Mouse (Mus musculus): Measurements from ENCODE around the gene Gm40460.
"Not testable (repeated sequence)": the region's sequence is repeated elsewhere in the genome, so short reads cannot be mapped to it uniquely, and the experiment has no call there.

Gene Gm40460

DNA sequence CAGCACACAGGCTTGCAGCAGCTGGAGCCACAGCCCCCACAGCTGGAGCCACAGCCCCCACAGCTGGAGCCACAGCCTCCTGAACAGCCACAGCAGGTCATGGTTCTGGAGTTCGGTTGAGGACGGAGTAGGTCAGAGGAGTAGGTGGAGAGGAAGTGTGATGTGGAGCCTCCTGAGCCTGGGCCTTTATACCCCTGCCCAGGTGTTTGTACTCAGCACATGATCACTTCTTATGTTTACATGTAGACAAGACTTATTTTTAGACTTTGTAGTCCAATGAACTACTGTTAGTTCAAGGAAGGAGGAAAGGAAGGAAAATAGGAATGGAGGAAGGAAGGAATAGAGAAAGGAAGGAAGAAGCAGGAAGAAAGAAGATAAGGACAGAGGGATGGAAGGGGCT is at the start of gene Gm40460:
Gene Gm40460 (minus strand): TSS at position 101 of the 400 bp plus-strand sequence.
- DNase-seq (ENCODE audit: low read depth, low spot score), result no peak

DNA sequence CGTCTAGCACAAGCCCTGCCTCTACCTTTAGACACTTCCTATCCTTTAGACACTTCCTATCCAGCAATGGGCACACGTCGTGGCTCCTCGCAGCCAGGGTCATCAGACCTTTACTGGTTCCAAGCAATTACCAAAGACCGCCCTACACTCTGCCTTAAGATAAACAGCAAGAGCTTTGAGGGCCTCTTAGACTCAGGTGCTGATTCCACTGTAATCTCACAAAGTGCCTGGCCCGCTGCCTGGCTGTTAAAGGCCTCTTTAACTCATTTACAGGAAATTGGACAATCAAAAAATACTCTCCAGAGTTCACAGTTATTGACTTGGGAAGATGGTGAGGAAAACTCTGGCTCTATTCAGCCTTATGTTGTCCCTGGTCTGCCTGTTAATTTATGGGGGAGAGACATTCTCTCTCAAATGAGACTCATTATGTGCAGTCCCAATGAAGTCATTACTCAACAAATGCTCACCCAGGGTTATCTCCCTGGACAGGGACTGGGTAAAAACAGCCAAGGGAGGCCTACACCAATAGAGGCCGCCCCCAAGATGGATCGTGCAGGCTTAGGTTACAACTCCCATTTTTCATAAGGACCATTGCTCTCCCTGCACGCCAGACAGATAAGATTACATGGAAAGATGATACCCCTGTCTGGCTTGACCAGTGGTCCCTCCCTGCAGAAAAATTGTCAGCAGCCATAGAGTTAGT is 45.2 kb upstream of the Gm40460 start:
- DNase-seq (ENCODE audit: low read depth, low spot score), result not testable (repeated sequence)

DNA sequence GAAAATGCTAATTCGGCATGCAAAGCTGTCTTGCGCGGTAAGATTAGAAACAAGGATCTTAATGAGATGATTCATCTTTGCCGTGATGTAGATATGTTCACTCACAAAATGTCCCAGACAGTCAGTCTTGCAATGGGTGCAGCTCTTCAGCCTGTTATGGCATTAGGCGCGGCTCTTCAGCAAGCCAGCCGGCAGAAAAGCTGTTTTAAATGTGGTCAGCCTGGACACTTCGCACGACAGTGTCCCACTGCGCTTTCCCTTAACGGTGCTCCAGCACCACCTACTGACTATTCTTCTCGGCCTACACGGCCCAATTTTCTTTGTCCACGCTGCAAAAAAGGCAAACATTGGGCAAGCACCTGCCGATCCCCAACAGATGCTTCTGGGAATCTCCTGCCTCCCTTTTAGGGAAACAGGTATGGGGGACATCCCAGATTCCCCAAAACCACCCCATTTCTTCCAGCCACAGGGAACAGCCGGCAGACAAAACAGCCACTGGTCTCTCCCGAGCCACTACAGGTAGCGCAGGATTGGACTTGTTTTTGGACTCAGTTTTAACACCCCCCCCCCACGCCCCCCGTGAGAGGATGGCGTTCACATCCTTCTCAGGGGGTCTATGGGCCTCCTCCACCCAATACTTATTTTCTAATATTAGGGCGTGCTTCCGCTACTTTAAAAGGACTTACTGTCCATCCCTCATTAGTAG is 44.4 kb upstream of the Gm40460 start:
- DNase-seq (ENCODE audit: low read depth, low spot score), result peak; percentile 63

DNA sequence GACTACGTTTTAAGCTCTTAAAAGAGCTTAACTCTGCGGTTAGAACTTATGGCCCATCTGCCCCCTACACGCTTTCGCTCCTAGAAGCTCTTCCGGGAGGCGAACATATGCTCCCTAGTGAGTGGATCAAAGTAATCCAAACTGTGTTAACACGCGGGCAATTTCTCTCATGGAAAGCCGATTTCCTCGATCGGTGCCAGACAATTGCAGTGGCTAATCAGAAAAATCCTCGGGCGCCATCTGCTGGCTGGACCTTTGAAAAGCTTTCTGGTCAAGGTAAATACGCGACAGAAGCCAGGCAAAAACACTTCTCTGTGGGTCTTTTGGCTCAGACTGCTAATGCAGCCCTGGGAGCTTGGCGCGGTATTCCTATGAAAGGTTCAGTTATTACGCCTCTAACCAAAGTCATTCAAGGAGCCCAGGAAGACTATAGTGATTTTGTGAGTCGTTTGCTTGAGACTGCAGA is 43.8 kb upstream of the Gm40460 start:
- peak; percentile 96 for DNase-seq (ENCODE audit: low read depth, low spot score)

DNA sequence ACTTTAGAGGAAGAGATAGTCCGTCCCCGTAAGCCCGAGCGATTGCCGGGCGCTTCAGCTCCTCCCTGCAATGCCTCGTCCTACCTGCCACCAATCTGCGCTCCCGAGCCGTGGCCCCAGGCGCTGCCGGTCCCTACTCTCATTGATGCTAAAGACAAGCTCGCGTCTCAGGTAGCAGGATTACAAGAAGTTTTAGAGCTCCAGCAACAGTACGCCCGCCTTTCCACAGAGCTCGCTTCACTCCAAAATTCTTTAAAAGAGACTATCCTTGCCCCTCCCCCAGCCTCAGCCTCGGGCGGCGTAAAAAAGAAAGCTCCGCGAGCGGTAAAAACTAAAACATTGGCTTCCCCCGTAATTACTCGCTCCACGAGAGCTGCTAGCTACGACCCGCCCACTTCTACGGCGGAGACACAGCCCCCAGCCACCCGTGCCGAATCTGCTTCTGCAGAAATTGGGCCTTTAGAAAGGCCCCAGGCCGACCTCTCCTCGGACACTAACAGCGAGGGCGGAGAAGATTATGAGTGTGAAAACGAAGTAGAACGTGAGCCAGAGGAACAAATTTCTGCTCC is 43.2 kb upstream of the Gm40460 start:
- peak; percentile 72 for DNase-seq (ENCODE audit: low read depth, low spot score)

DNA sequence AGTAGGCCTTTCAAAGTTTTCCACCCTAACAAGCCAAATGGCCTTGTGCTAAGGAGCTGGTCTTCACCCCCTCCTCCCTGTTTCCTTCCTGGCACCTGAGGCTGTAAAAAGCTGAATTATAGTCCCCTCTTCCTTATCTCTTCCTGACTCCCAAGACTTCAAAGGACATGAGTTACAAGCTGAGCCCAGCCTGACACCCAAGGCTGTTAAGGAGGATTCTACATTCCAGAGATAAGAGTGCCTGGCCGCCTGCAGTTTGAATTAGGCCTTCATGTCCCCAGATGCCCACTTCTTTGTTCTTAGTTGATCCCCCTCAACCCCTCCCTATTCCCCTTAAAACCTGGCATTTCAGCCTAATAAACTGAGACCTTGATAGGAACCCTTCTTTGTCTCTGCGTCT is 42.0 kb upstream of the Gm40460 start:
- not testable (repeated sequence) for DNase-seq (ENCODE audit: low read depth, low spot score)

DNA sequence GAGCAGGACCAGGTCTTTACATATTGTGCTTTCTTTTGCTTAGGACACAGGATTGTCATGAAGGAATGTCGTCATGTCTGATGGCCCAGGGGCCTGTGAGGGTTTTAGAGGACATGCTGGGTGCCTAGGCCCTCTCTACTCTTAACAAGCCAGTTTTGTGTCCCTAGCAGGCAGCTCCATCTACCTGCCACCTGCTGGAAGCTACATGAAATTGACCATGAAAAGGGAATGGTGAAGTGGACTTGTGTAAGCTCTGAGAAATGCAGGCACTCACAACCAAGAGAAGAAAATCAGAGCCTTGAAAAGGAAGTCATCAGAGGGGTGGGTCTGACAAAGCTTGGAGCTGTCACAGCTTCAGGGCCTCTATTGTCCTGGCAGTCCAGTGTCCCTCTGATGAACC is 38.4 kb upstream of the Gm40460 start:
- not testable (repeated sequence) for DNase-seq (ENCODE audit: low read depth, low spot score)

DNA sequence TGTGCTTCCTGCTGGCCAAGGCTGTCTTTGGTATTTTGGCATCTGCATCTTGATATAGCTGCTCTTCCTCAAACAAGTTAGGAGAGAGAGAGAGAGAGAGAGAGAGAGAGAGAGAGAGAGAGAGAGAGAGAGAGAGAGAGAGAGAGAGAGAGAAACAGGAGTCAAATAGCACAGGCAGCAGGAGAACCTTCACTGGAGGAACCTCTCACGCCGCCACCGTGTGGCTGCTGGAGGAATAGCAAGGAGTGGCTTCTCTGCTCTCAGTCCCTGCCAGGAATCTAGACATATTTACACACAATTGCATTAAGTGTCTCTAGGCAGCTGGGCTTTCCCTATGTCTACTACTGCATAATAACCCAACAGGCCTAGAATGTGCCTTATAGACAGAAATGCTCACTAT is 37.3 kb upstream of the Gm40460 start:
- DNase-seq (ENCODE audit: low read depth, low spot score), result peak; percentile 57

DNA sequence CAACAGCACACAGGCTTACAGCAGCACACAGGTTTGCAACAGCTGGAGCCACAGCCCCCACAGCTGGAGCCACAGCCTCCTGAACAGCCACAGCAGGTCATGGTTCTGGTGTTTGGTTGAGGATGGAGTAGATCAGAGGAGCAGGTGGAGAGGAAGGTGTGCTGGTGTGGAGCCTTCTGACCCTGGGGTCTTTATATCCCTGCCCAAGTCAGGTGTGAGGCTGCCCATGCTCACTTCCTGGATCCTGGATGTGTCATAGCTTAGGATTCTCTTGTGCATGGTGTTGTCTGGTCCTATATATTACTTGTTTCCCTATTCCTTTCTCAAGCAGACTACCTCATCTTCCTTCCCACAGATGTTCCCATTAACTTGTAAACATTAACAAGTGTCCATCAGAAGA is 33.4 kb upstream of the Gm40460 start, which contains the start of gene Gm4559:
Gene Gm4559 (minus strand): TSS at position 101 of the 400 bp plus-strand sequence.
- DNase-seq (ENCODE audit: low read depth, low spot score), result not testable (repeated sequence)

DNA sequence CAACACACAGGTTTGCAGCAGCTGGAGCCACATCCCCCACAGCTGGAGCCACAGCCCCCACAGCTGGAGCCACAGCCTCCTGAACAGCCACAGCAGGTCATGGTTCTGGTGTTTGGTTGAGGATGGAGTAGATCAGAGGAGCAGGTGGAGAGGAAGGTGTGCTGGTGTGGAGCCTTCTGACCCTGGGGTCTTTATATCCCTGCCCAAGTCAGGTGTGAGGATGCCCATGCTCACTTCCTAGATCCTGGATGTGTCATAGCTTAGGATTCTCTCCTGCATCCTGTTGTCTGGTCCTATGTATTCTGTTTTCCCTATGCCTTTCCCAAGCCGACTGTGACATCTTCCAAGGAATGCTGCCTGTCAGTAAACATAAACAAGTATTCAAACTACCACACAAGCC is 17.4 kb upstream of the Gm40460 start, which contains the start of gene Gm2431:
Gene Gm2431 (minus strand): TSS at position 101 of the 400 bp plus-strand sequence.
- DNase-seq (ENCODE audit: low read depth, low spot score), result not testable (repeated sequence)

DNA sequence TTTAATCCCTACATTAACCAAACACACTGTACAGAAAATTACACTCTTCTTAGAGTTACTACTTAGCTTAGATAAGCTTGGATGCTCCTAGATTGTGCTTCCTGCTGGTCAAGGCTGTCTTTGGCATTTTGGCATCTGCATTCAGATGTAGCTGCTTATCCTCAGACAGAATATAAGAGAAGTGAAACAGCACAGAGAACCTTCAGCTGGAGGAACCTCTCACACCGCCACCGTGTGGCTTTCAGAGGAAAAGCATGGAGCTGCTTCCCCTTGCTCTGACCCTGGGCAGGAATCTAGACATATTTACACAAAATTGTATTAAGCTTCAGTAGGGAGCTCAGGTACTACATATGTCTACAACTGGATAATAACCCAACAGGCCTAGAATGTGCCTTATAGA is 14.6 kb upstream of the Gm40460 start:
- DNase-seq (ENCODE audit: low read depth, low spot score), result peak; percentile 20

DNA sequence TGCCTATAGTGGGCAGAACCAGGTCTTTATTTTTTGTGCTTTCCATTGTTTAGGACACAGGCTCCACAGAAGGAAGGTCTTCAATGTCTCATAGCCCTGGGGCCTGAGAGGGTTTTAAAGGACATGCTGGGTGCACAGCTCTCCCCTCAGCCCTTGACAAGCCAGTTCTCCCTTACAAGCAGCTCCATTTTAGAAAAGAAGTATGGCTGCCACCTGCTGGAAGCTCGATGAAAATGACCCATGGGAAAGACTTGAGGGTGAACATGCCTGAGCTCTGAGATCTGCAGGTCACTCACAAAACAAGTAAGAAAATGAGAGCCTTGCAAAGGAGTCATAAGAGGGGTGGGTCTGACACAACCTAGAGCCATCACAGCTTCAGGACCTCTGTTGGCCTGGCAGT is 8.9 kb upstream of the Gm40460 start:
- DNase-seq (ENCODE audit: low read depth, low spot score), result peak; percentile 31

DNA sequence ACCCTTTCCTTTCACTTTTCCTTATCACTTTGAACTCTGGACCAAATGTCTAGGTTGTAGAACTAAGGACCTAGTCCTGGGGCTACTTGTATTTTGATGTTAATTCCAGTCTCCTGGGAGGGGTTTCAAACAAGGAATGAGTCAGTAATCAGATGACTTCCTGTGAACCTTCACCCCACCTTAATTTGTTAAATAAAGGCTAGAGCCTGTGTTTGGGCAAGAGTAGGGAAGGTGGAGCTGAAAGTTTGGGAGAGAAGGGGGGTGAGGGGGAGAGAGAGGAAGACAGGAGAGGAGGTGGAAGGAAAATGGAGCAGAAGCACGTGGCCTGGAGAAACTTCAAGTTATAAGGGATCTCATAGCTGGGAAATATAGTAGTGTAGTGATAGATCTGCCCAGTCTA is 9.3 kb downstream of the Gm40460 start:
- DNase-seq (ENCODE audit: low read depth, low spot score), result no peak

DNA sequence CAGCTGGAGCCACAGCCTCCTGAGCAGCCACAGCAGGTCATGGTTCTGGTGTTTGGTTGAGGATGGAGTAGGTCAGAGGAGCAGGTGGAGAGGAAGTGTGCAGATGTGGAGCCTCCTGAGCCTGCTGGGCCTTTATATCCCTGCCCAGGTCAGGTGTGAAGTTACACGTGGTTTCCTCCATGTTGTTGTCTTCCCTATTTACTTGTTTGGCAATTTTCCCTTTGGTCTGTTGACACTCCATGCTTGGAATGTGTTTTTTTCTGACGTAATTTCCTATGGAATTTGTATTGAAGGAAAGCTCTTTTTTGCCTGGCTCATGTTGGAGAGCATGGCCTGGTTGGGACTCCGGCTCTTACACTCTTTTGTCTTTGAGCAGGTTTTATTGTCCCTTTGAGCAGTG is 11.0 kb downstream of the Gm40460 start, which contains the start of gene Krtap5-5:
Gene Krtap5-5 (minus strand): TSS at position 101 of the 400 bp plus-strand sequence.
- not testable (repeated sequence) for DNase-seq (ENCODE audit: low read depth, low spot score)

DNA sequence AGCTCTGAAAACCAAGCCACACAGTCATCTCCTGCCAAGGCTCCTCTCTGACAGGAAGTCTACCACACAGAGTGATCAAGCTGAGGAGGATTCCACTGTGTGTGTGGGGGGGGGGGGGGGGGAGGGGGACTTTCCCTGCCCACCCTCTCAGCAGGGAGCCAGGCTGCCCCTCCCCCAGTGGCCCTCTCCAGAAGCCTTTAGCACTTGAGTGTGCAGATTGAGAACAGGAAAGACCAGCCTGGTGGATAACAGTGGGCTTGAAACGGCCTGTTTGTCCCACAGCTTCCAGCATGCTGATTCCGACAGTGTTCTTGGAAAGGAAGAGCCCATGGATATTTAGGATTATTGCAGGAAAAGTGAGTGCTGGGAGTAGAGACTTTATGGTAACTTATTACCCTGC is 16.4 kb downstream of the Gm40460 start:
- no peak for DNase-seq (ENCODE audit: low read depth, low spot score)

DNA sequence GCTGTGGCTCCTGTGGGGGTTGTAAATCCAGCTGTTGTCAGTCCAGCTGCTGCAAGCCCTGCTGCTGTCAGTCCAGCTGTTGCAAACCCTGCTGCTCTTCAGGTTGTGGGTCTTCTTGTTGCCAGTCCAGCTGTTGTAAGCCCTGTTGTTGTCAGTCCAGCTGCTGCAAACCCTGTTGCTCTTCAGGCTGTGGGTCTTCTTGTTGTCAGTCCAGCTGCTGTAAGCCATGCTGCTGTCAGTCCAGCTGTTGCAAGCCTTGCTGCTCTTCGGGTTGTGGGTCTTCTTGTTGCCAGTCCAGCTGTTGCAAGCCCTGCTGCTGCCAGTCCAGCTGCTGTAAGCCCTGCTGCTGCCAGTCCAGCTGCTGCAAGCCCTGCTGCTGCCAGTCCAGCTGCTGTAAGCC is 28.7 kb downstream of the Gm40460 start:
- not testable (repeated sequence) for DNase-seq (ENCODE audit: low read depth, low spot score)

DNA sequence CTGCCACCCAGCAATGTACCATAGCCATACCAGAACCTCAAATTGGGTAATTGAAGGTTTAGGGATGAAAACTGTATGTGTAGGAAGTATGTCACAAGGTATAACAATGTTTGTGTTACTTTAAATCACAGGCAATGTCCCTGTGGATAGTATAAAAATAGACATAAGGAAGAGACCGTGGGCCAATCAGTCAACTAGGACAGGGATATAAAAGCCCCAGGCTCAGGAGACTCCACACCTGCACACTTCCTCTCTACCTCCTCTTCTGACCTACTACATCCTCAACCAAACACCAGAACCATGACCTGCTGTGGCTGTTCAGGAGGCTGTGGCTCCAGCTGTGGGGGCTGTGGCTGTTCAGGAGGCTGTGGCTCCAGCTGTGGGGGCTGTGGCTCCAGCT is 29.3 kb downstream of the Gm40460 start, which contains the start of gene Gm7579:
Gene Gm7579 (plus strand): TSS at position 301 of the 400 bp plus-strand sequence.
- DNase-seq (ENCODE audit: low read depth, low spot score), result no peak

DNA sequence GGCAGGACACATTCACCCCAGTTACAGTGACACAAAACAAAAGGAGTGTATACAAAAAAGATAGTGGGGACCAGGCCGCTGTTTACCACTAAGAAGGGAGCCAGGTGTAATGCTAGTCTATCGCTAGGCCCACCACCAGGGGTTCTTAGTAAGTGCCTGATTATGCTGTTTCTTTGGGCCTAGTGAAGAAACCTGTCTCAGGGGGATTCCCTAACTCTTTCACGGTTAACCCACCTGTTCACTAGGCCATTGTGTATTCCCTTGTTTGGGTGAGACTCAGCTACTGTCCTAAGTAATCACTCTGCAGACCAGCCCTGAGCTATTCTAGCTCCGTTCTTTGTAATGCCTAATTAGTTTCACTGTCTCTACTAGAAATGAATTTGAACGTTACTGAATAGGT is 34.0 kb downstream of the Gm40460 start:
- not testable (repeated sequence) for DNase-seq (ENCODE audit: low read depth, low spot score)

DNA sequence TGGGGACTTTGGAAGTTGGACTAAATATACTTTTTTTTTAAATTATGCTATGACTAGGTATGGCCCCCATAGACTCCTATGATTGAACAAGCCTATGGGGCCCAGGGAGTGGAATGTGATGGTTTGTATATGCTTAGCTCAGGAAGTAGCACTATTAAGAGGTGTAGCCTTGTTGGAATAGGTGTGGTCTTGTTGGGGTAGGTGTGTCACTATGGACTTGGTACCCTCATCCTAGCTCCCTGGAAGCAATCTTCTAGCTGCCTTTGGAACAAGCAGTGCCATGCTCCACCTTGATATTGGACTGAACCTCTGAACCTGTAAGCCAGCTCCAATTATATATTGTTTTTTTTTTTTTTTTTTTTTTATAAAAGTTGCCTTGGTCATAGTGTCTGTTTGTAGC is 35.4 kb downstream of the Gm40460 start:
- no peak for DNase-seq (ENCODE audit: low read depth, low spot score)

DNA sequence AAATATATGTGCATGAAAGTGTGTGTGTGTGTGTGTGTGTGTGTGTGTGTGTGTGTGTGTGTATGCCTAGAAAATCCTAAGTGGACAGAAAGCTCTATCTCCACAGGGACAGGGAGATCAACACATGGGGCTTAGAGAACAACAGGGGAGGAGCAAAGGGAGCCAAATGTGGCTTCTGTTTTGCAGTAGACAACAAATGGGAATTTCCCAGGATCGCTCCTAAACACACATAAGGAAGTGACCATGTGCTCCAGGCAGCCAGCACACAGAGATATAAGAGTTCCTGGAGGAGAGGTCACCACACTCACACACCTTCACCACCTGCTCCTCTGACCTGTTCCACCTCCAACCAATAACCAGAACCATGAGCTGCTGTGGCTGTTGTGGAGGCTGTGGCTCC is 39.8 kb downstream of the Gm40460 start, which contains the start of gene Krtap5-3:
Gene Krtap5-3 (plus strand): TSS at position 301 of the 400 bp plus-strand sequence.
- DNase-seq (ENCODE audit: low read depth, low spot score), result no peak

DNA sequence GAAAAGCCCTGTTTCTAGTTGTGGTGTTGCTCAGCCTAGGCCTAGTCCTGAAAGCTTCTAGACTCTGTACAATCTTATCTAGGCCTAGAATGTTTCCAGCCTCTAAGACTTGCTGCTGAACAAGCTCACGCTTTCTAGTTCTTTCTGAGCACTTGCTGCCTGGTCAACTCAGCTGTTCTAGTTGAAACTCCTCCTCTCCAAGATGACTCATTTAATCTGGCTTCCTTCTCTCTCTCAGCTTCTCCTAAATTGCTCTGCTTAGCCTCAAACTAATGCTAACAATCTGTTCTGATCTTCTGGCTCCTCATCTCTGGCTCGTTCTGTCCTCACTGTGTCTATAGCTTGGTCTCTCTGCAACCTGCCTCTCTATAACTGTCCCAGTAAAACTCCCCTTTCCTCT is 42.1 kb downstream of the Gm40460 start:
- DNase-seq (ENCODE audit: low read depth, low spot score), result no peak
